Mouse (Mus musculus) forebrain, postnatal 0 days (tissue): ENCODE measurements at regions not wholly inside any gene's neighbourhood (a gene's known extent, or its start where the extent isn't known, plus 50 kb on each side); places are given as distances from the start of the nearest gene placed in this dataset.
"Not testable (repeated sequence)": the region's sequence is repeated elsewhere in the genome, so short reads cannot be mapped to it uniquely, and the experiment has no call there.

Source experiments
- ATAC-seq: fragments of 200-750 bp; cut with Nextera tagmentation; 2 replicates; pipeline ENCODE4 v1.8.0; 2017; ENCODE audit warnings: mild to moderate bottlenecking, moderate library complexity
- DNase-seq: peaks from one replicate; pipeline ENCODE4 v3.0.0-alpha.2; 2015
- H3K27ac ChIP-seq: fragments of 300-500 bp; sonication (generic); 2 replicates; pipeline ENCODE4 v1.5.1; 2014; ENCODE audit warnings: low read depth, mild to moderate bottlenecking, antibody characterized with exemption, low read length, moderate library complexity, mixed read lengths
- H3K27me3 ChIP-seq: fragments of 300-500 bp; sonication (generic); 2 replicates; pipeline ENCODE4 v1.6.1; 2014; ENCODE audit warnings: mild to moderate bottlenecking, low read length, mixed read lengths; ENCODE audit not compliant: insufficient read depth
- H3K36me3 ChIP-seq: fragments of 300-500 bp; sonication (generic); 2 replicates; pipeline ENCODE4 v1.6.1; 2014; ENCODE audit warnings: mild to moderate bottlenecking, moderate library complexity; ENCODE audit not compliant: insufficient read depth
- H3K4me1 ChIP-seq: fragments of 300-500 bp; sonication (generic); 2 replicates; pipeline ENCODE4 v1.6.1; 2014; ENCODE audit warnings: antibody characterized with exemption; ENCODE audit not compliant: insufficient read depth
- H3K4me2 ChIP-seq: fragments of 300-500 bp; sonication (generic); 2 replicates; pipeline ENCODE4 v1.6.1; 2014; ENCODE audit warnings: low read depth, mild to moderate bottlenecking, moderate library complexity
- H3K4me3 ChIP-seq: fragments of 300-500 bp; sonication (generic); 2 replicates; pipeline ENCODE4 v1.5.1; 2014; ENCODE audit warnings: low read depth, low read length, mixed read lengths
- H3K9ac ChIP-seq: fragments of 300-500 bp; sonication (generic); 2 replicates; pipeline ENCODE4 v1.6.1; 2014; ENCODE audit warnings: mild to moderate bottlenecking
- H3K9me3 ChIP-seq: fragments of 300-500 bp; sonication (generic); 2 replicates; pipeline ENCODE4 v1.6.1; 2016; ENCODE audit warnings: low read length
- CTCF ChIP-seq: sonication (generic); IDR thresholded peaks from 2 replicates; pipeline ENCODE4 v1.5.1; 2016; ENCODE audit warnings: antibody characterized with exemption, control low read depth, low read depth
- WGBS: fragments of 180-500 bp; shearing (Covaris S2); extraction: QIAGEN DNeasy Blood & Tissue Kit; methylation state at CpG from one replicate; pipeline ENCODE4 v1.1.7; 2014; 5-methylcytosine and 5-hydroxymethylcytosine counted together

DNA sequence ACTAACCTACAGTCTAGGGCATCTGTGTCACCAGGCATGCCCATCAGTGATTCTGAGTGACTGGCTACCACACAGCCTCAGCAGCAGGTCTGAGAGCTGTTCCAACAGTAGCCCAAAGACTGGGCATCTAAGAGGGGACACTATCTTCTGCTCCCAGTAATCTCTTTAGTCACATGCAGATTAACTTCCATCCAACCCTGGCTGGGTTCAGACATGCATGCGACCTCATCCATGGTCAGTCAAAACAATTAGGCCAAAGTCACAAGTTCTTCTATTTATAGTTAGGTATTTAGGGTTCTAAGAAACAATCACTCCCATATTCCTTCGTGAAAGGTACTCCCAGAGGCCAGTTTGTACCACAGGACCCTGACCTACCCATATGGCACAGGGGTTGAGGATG lies 138.2 kb upstream of the Teddm2 start:
- no peaks in the 10 kb centered on the region for H3K4me1 ChIP-seq
- no peak for TF ChIP-seq CTCF
- H3K9ac ChIP-seq, result no peak overlapping the region
- no peak overlapping the region for H3K27ac ChIP-seq
- no peaks in the 10 kb centered on the region for H3K36me3 ChIP-seq
- ATAC-seq (no peak), DNase-seq (no peak)
- H3K4me2 ChIP-seq, result no peak overlapping the region
- H3K27me3 ChIP-seq, result no peaks in the 10 kb centered on the region
- WGBS, result 72% methylated on average over 2 of the region's 2 CpGs
- H3K9me3 ChIP-seq, result no peaks in the 10 kb centered on the region
- H3K4me3 ChIP-seq, result no peak overlapping the region

DNA sequence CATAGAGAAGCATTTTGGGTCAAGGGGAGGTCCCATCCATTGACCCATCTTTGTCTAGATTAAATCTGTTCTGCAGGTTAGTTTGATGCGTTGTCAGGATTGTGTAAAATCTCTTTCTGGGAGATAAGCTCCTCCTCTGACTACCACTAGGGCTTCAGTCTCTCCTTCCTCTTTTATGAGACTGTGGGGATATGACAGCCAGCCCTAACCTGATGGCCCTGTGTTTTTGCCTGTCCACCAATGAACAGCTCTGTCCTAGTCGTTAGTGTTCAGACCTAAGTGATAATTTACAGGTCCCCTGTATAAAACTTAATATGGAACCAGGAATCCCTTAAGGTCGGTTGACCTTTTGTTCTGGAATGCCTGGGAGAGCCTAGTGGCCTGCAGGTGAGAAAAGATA lies 140.9 kb upstream of the Teddm2 start:
- Histone ChIP-seq H3K9me3 (no peaks in the 10 kb centered on the region), H3K4me1 (no peaks in the 10 kb centered on the region), H3K27ac (no peak overlapping the region), H3K4me3 (no peak overlapping the region), H3K36me3 (no peaks in the 10 kb centered on the region), H3K4me2 (no peak overlapping the region), H3K27me3 (no peaks in the 10 kb centered on the region), H3K9ac (no peak overlapping the region)
- DNase-seq, result no peak
- no peak for TF ChIP-seq CTCF
- WGBS, result 84% methylated on average over 3 of the region's 3 CpGs
- no peak for ATAC-seq

DNA sequence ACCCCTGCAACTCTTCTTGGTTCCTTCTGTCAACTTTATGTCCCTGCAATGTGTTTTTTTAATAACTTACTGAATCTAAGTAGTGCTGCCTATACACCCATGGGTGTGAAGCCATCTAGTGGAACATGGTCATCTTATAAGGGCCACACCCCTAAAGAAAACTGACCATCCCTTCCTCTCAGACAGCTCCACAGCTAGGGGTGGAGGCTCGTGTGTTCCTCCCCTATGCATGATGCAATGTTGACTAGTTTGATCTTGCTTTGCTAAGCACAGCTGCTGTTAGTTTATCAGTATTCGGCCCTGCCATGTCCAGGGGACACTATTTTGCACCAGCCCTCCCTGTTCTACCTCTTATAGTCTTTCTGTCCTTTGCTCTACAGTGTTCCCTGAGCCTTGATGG lies 142.9 kb upstream of the Teddm2 start:
- no peak for TF ChIP-seq CTCF
- 76% methylated on average over 2 of the region's 2 CpGs for WGBS
- no peaks in the 10 kb centered on the region for H3K27me3 ChIP-seq
- no peak overlapping the region for H3K9ac ChIP-seq
- no peak for DNase-seq
- no peak overlapping the region for H3K4me3 ChIP-seq
- H3K27ac ChIP-seq, result no peak overlapping the region
- H3K9me3 ChIP-seq, result no peaks in the 10 kb centered on the region
- no peaks in the 10 kb centered on the region for H3K4me1 ChIP-seq
- no peak for ATAC-seq
- H3K36me3 ChIP-seq, result no peaks in the 10 kb centered on the region
- H3K4me2 ChIP-seq, result no peak overlapping the region

DNA sequence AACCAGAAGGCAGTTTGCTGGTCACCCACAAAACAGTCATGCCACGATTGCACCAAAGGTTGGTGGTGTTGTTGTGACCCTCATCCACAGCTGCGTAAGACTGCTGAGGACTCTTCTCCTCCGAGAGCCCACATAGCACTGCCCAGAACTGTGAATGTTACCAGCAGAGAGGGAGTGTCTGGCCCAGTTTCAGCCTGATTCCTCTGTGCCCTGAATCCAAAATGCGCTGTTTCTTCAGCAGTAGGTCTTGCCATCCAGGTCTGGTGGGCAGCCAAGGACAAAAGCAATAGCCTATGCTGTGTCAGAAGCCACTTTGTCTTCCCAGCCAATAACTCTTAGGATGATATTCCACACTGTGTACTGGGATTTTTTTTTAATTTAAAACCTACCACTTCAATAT lies 144.7 kb upstream of the Teddm2 start:
- no peak for TF ChIP-seq CTCF
- Histone ChIP-seq H3K27me3 (no peaks in the 10 kb centered on the region), H3K4me2 (no peak overlapping the region), H3K36me3 (no peaks in the 10 kb centered on the region), H3K9ac (no peak overlapping the region), H3K4me3 (no peak overlapping the region), H3K4me1 (no peaks in the 10 kb centered on the region), H3K9me3 (no peaks in the 10 kb centered on the region), H3K27ac (no peak overlapping the region)
- 80% methylated on average over 4 of the region's 4 CpGs for WGBS
- DNase-seq (peak; percentile 16), ATAC-seq (peak; percentile 50)

DNA sequence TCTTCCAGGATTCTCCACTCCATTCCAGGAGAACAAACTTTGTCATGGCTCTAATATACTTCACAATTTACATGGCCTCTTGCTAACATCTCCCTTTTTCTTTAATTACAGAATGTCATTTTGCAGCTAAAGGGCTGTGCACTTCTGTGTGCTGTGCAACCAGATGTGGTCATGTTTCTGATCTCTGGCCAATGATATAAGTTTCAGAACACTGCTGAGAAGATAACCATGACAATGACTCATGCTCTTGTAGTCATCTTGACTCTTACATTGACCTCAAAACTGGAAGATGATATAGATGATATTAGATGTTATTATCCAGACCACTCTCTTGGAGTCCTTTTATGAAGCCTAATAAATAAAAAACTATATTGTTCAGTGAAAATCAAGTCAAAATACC lies 145.9 kb upstream of the Teddm2 start:
- H3K27ac ChIP-seq, result no peak overlapping the region
- H3K4me3 ChIP-seq, result no peak overlapping the region
- no peak for TF ChIP-seq CTCF
- no peak overlapping the region for H3K4me2 ChIP-seq
- no peak for ATAC-seq
- H3K9ac ChIP-seq, result no peak overlapping the region
- H3K27me3 ChIP-seq, result no peaks in the 10 kb centered on the region
- H3K4me1 ChIP-seq, result no peaks in the 10 kb centered on the region
- H3K9me3 ChIP-seq, result no peaks in the 10 kb centered on the region
- H3K36me3 ChIP-seq, result no peaks in the 10 kb centered on the region
- DNase-seq, result no peak

DNA sequence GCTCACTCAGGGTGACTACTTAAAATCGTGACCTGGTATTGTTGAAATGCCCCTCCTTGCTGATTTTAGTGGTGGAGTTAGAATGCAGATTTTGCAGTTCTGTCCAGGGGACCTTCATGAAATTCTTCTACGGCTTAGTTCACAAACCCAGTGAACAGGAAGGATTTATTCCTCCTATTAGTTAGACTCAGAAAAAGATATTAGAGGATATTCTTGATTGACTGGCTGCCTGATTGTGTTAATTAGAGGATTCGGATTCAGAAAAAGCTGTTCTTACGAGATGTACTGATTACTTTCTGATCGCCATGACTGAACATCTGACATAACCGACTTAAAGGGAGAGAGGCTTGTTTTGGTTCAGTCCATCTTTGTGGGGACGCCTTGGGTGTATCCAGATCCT lies 147.3 kb upstream of the Zfp648 start:
- DNase-seq (no peak), ATAC-seq (no peak)
- no peak overlapping the region for H3K4me3 ChIP-seq
- H3K27me3 ChIP-seq, result no peaks in the 10 kb centered on the region
- whole genome bisulfite sequencing, result 76% methylated on average over 7 of the region's 7 CpGs
- no peaks in the 10 kb centered on the region for H3K36me3 ChIP-seq
- no peak overlapping the region for H3K9ac ChIP-seq
- no peak overlapping the region for H3K27ac ChIP-seq
- H3K9me3 ChIP-seq, result no peaks in the 10 kb centered on the region
- H3K4me1 ChIP-seq, result no peaks in the 10 kb centered on the region
- TF ChIP-seq CTCF, result no peak
- H3K4me2 ChIP-seq, result no peak overlapping the region

DNA sequence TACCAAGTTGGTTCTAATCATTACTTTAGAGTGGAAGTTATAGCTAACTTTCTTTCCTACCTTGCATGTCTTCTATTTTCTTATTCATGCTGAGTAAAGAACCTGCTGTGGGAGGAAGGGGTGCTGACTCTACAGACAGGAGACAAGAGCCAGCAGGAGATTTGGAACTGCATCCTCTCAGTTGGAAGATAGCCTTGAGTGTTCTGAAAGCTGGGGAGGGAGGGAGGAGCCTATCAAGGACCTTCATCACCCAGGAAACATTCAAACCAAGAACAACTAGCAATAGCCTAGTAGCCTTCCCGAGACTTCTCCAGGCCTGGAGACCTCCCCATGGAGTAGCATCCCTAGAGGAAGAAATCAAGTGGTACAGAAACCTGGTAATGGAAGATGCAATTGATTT lies 146.1 kb upstream of the Zfp648 start:
- no peaks in the 10 kb centered on the region for H3K4me1 ChIP-seq
- no peak for ATAC-seq
- H3K9ac ChIP-seq, result no peak overlapping the region
- 91% methylated on average over 1 of the region's 1 CpGs for WGBS
- H3K36me3 ChIP-seq, result no peaks in the 10 kb centered on the region
- H3K4me3 ChIP-seq, result no peak overlapping the region
- no peak overlapping the region for H3K27ac ChIP-seq
- no peak overlapping the region for H3K4me2 ChIP-seq
- no peak for TF ChIP-seq CTCF
- no peaks in the 10 kb centered on the region for H3K9me3 ChIP-seq
- DNase-seq, result no peak
- H3K27me3 ChIP-seq, result no peaks in the 10 kb centered on the region

DNA sequence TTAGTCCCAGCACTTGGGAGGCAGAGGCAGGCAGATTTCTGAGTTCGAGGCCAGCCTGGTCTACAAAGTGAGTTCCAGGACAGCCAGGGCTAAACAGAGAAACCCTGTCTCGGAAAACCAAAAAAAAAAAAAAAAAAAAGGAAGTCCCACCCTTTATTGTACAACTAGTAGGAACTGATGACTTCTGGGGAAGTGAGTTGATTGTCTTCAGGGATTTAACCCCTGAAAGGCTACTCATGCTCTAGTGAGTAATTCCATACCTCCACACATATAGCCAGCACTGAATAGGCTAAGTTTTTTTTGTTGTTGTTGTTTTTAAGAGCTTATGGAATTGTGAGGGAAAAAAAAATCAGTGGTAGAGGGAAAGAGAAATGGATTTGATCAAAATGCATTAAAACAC lies 139.6 kb upstream of the Zfp648 start:
- H3K27me3 ChIP-seq, H3K4me3 ChIP-seq, ATAC-seq, DNase-seq, H3K4me1 ChIP-seq, H3K9ac ChIP-seq, H3K36me3 ChIP-seq, H3K27ac ChIP-seq, H3K4me2 ChIP-seq, H3K9me3 ChIP-seq: not testable (repeated sequence)
- WGBS, result 76% methylated on average over 2 of the region's 2 CpGs
